Mouse (Mus musculus): ENCODE measurements around the gene Actr5. TPM values are rescaled to one million over a fixed set of nuclear protein-coding genes. Genes with fewer than 3 reads are reported as not detected.

Actr5 gene
- polyA plus RNA-seq (2014; fragmentation: Illumina TruSeq; extraction: RNeasy Lipid Tissue Mini Kit (QIAGEN cat#74804); ENCODE audit: low read depth, low replicate concordance), result not detected

GRCm38 (mm10) chr2:158624718-158625222 lies at the start of gene Actr5:
Gene Actr5, plus strand, starts transcription at chr2:158624888.

GRCm38 (mm10) chr2:158610488-158611325 lies 14.0 kb upstream of the Actr5 start, which contains the start of gene Slc32a1:
Gene Slc32a1, plus strand, starts transcription at chr2:158610767.

GRCm38 (mm10) chr2:158665098-158665497 lies 40.4 kb downstream of the Actr5 start, which contains the start of gene Ppp1r16b:
Gene Ppp1r16b, plus strand, starts transcription at chr2:158665398.

Other genes starting within 250 kb of the Actr5 start
- 9.3 TPM for gene Snhg11, start 249.2 kb upstream of the Actr5 start, polyA plus RNA-seq (2014; fragmentation: Illumina TruSeq; extraction: RNeasy Lipid Tissue Mini Kit (QIAGEN cat#74804); ENCODE audit: low read depth, low replicate concordance)
- 121 TPM for gene Ralgapb, start 215.0 kb upstream of the Actr5 start, polyA plus RNA-seq (2014; fragmentation: Illumina TruSeq; extraction: RNeasy Lipid Tissue Mini Kit (QIAGEN cat#74804); ENCODE audit: low read depth, low replicate concordance)
- 5.9 TPM for gene Adig, start 122.3 kb upstream of the Actr5 start, polyA plus RNA-seq (2014; fragmentation: Illumina TruSeq; extraction: RNeasy Lipid Tissue Mini Kit (QIAGEN cat#74804); ENCODE audit: low read depth, low replicate concordance)
- not detected for gene Arhgap40, start 112.1 kb upstream of the Actr5 start, polyA plus RNA-seq (2014; fragmentation: Illumina TruSeq; extraction: RNeasy Lipid Tissue Mini Kit (QIAGEN cat#74804); ENCODE audit: low read depth, low replicate concordance)
- not detected for gene Slc32a1, start 14.1 kb upstream of the Actr5 start, polyA plus RNA-seq (2014; fragmentation: Illumina TruSeq; extraction: RNeasy Lipid Tissue Mini Kit (QIAGEN cat#74804); ENCODE audit: low read depth, low replicate concordance)
- 3.3 TPM for gene Ppp1r16b, start 40.5 kb downstream of the Actr5 start, polyA plus RNA-seq (2014; fragmentation: Illumina TruSeq; extraction: RNeasy Lipid Tissue Mini Kit (QIAGEN cat#74804); ENCODE audit: low read depth, low replicate concordance)
- gene Fam83d, start 143.2 kb downstream of the Actr5 start, polyA plus RNA-seq (2014; fragmentation: Illumina TruSeq; extraction: RNeasy Lipid Tissue Mini Kit (QIAGEN cat#74804); ENCODE audit: low read depth, low replicate concordance), result 0.82 TPM
- gene Dhx35, start 169.9 kb downstream of the Actr5 start, polyA plus RNA-seq (2014; fragmentation: Illumina TruSeq; extraction: RNeasy Lipid Tissue Mini Kit (QIAGEN cat#74804); ENCODE audit: low read depth, low replicate concordance), result 5.2 TPM

Data from adrenal gland, adult 10 weeks (tissue).